Mouse (Mus musculus): ENCODE measurements around the gene Dand5. TPM values are rescaled to one million over a fixed set of nuclear protein-coding genes. Genes with fewer than 3 reads are reported as not detected.
"Not testable (repeated sequence)": the region's sequence is repeated elsewhere in the genome, so short reads cannot be mapped to it uniquely, and the experiment has no call there.

The Dand5 gene
- polyA plus RNA-seq, 1 experiment from 2014 or later = 15.1 TPM

DNA sequence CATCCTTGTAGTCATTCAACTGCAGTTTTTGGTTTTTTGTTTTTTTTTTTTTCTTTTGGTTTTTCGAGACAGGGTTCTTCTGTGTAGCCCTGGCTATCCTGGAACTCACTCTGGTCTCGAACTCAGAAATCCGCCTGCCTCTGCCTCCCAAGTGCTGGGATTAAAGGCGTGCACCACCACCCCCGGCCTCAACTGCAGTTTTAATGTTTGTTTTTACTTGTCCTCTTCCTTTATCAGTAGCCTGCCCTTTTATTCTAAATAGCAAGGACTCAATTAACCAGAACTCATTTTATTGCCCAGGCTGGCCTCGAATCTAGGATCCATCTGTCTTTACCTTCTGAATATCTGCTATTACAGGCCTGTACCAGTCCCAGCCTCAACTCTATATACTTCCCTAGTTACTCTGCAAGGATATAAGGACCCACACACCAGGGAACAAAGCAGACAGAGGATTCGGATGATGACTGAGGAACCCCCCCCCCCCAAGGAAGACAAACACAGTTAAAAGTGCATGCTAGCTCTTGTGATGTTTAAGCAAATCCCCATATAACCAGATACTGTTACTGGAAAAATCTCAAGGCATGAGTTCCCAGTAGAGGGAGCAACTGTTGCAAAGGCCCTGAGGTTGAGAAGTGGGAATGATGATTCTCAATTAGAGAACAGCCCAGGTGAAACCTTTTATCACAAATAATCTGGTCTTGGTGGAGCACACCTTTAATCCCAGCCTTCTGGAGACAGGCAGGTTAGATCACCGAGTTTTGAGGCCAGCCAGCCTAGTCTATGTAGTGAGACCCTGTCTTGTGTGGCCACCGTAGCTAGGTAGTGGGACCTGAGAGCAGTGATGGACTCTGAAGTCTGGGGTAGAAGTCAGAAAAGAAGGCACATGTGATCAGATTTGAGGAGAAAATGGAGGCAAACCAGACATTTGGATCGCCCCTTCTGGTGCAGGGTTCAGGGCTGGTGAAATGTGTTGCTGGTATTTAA, 10.4 kb upstream of the Dand5 start:
- no peaks in the 10 kb centered on the region for H3K27me3 ChIP-seq
- WGBS = 66% methylated on average over 10 of the region's 10 CpGs

DNA sequence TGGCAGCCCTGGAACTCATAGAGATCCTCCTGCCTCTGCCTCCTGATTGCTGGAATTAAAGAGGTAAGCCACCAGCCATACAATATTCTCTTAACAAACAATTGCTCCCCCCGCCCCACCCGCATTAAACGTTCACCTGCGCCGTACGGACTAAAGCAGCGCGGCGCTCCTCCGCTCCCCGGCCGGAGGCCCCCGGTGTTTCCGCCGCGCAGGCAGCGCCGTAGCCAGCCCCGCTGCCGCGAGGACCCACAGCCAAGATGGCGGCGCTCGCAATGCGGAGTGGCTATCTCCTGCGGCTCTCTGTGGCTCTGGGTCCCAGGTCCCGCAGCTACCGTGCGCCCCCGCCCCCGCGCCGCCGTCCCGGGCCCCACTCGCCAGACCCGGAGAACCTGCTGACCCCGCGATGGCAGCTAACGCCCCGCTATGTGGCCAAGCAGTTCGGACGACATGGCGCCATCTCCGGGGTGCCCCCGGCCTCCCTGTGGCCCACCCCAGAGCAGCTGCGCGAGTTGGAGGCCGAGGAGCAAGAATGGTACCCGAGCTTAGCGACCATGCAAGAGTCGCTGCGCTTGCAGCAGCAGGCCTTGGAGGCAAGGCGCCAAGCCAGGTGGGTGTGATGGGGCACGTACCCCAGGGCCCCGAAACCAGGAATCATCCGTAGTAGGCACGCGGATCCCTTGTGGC, 9.6 kb upstream of the Dand5 start:
- H3K36me3 ChIP-seq = peaks cover 33% of the 10 kb centered on the region
- H3K9ac ChIP-seq = peak overlapping the region; percentile 79
- under 1% methylated on average over 53 of the region's 59 CpGs for whole genome bisulfite sequencing
- H3K4me2 ChIP-seq = peak overlapping the region; percentile 65
- peak overlapping the region; percentile 73 for H3K4me3 ChIP-seq
- peak overlapping the region; percentile 91 for H3K27ac ChIP-seq (replicated peaks)
- no peaks in the 10 kb centered on the region for H3K27me3 ChIP-seq
- ATAC-seq (ENCODE audit: low FRiP score, low read depth) = peak; percentile 79
- H3K9me3 ChIP-seq = no peaks in the 10 kb centered on the region
- H3K4me1 ChIP-seq (replicated peaks) = peaks cover 30% of the 10 kb centered on the region

More for the DNA sequence above, 10.4 kb upstream of the Dand5 start:
- no peak for ATAC-seq (ENCODE audit: low FRiP score, low read depth)
- Histone ChIP-seq H3K4me2 (peak overlapping the region; percentile 65), H3K9ac (peak overlapping the region; percentile 79), H3K4me3 (peak overlapping the region; percentile 73), H3K9me3 (no peaks in the 10 kb centered on the region), H3K36me3 (peaks cover 42% of the 10 kb centered on the region), H3K4me1 (replicated peaks) (peaks cover 32% of the 10 kb centered on the region), H3K27ac (replicated peaks) (peak overlapping the region; percentile 91)

DNA sequence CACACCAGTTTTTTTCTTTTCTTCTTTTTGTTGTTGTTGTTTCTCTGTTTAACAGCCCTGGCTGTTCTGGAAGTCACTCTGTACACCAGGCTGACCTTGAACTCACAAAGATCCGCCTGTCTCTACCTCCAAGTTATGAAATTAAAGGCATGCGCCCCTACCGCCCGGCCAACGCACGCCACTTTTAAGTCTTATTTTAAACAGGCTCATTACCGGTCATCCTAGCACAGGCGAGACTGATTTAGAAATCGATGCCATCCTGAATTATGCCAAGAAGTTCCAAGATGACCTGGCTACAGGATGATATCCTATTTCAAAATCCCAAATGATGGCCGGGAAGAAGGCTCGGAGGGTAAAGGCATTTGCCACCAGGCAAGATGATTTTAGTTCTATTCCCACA, 8.9 kb upstream of the Dand5 start, which contains the start of gene Gadd45gip1:
Gene Gadd45gip1 (plus strand): TSS at position 33 of the 400 bp plus-strand sequence.
- Histone ChIP-seq H3K27ac (replicated peaks) (peak within 1 kb of the TSS; percentile 91), H3K36me3 (peaks cover 26% of the 10 kb centered on the region), H3K27me3 (no peaks in the 10 kb centered on the region), H3K4me1 (replicated peaks) (peaks cover 29% of the 10 kb centered on the region), H3K9ac (peak within 1 kb of the TSS; percentile 79), H3K4me2 (peak within 1 kb of the TSS; percentile 65), H3K9me3 (no peaks in the 10 kb centered on the region), H3K4me3 (peak within 1 kb of the TSS; percentile 73)
- 82% methylated on average over 11 of the region's 11 CpGs for WGBS
- ATAC-seq (ENCODE audit: low FRiP score, low read depth) = no peak

DNA sequence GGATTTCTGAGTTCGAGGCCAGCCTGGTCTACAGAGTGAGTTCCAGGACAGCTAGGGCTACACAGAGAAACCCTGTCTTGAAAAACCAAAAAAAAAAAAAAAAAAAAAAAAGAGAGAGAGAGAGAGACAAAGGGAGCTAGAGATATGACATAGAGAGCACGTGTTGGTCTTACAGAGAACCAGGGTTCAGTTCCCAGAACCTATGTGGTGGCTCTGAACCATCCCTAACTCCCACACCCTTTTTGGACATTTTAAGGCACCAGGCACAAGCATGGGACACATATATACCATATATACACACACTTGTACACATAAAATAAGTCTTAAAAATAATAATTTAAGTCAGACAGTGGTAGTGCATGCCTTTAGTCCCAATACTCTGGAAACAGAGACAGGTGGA, 3.9 kb upstream of the Dand5 start:
- H3K27ac ChIP-seq (replicated peaks); H3K9me3 ChIP-seq; H3K36me3 ChIP-seq; H3K4me3 ChIP-seq; H3K4me2 ChIP-seq; H3K27me3 ChIP-seq; ATAC-seq (ENCODE audit: low FRiP score, low read depth); H3K9ac ChIP-seq: not testable (repeated sequence)
- H3K4me1 ChIP-seq (replicated peaks) = peaks cover 16% of the 10 kb centered on the region
- 69% methylated on average over 2 of the region's 2 CpGs for WGBS

DNA sequence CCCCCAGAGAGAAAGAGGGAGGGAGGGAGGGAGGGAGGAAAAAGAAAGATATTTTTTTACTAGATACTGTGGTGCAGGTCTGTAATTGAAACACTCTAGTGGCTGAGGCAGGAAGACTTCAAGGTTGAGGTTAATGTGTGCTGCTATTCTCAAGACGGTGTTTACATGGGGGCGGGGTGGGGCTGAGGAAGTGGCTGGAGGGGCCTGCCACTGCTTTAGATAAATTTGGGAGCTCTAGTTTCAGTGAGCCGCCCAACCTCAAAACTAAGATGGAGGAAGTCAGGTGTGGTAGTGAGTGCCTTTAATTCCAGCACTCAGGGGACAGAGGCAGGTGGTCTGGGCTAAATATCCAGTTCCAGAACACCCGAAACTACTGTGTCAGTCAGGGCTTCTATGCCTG, 3.0 kb upstream of the Dand5 start:
- Histone ChIP-seq H3K27me3 (no peaks in the 10 kb centered on the region), H3K27ac (replicated peaks) (no peak overlapping the region), H3K9me3 (no peaks in the 10 kb centered on the region), H3K9ac (no peak overlapping the region), H3K4me3 (no peak overlapping the region), H3K4me2 (no peak overlapping the region), H3K36me3 (no peaks in the 10 kb centered on the region), H3K4me1 (replicated peaks) (peaks cover 14% of the 10 kb centered on the region)
- ATAC-seq (ENCODE audit: low FRiP score, low read depth) = no peak
- 73% methylated on average over 4 of the region's 4 CpGs for WGBS

DNA sequence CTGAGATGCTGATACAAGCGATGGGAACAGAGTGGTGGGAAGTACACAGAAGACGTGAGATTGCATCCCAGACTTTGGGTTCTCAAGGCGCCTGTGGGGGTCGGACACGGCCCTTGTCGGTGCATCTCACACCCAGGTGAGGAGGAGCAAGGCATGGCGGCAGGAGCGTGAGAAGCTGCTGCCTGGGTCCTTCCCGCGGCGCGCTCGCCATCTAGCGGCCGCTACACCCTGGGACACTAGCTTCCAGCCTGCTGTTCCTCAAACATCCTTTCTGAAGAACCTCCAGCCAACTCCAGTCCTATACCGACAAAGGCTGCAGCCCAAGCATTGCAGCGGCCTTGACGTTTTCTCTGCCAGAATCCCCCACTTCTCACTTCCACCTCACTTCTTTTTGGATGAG, 1.0 kb upstream of the Dand5 start:
- Histone ChIP-seq H3K4me3 (peak overlapping the region; percentile 33), H3K4me2 (peak overlapping the region; percentile 60), H3K27me3 (no peaks in the 10 kb centered on the region), H3K9ac (peak overlapping the region; percentile 36; the same call in 1 of the 2 replicates), H3K27ac (replicated peaks) (0 out of 2 replicates have a peak overlapping the region, but pooled peaks have one; percentile 53), H3K4me1 (replicated peaks) (peaks cover 10% of the 10 kb centered on the region), H3K36me3 (no peaks in the 10 kb centered on the region), H3K9me3 (no peaks in the 10 kb centered on the region)
- 1% methylated on average over 18 of the region's 18 CpGs for WGBS
- ATAC-seq (ENCODE audit: low FRiP score, low read depth) = peak; percentile 87

DNA sequence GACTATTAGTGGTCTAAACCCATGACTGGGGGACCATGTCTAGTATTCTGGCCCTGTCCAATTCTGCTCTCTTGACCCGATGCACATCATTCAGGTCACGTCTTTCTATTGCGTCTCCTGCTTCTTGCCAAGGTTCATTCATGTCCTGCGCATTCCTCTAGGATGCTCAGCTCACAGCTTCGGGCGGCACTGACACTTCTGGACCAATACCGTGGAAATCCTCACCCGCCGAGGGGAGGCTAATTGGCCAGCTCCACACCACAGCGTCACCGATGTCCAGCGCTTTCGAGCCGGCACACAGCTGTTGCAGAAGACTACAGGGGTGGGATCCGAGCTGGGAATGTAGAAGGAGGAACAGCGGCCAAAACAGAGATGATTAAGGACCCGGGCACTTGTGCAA, 6.5 kb downstream of the Dand5 start:
- Histone ChIP-seq H3K9me3 (no peaks in the 10 kb centered on the region), H3K27me3 (no peaks in the 10 kb centered on the region), H3K4me3 (no peak overlapping the region), H3K4me2 (no peak overlapping the region), H3K9ac (no peak overlapping the region), H3K27ac (replicated peaks) (no peak overlapping the region), H3K36me3 (no peaks in the 10 kb centered on the region), H3K4me1 (replicated peaks) (peaks cover 24% of the 10 kb centered on the region)
- no peak for ATAC-seq (ENCODE audit: low FRiP score, low read depth)
- WGBS = 72% methylated on average over 17 of the region's 17 CpGs

DNA sequence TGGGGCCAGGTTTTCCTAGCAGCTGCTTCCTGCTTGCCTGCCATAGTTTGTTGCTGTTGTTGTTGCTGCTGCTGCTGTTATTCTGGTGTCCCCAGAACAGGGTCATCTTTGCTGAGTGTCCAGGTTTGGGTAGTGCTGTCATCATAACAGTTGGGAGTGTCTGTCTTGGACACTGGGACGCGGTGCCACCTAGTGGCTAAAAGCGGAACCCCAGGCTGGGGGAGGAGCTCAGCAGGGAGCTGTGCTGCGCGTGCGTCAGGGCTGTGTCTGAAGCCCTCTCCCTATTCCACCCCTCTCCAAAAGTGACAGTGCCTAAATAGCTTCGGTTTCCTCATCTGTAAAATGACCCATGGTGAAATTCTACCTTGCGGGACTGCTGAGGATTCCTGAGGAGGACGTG, 7.1 kb downstream of the Dand5 start:
- H3K9ac ChIP-seq = no peak overlapping the region
- peak overlapping the region; percentile 79 for H3K27ac ChIP-seq (replicated peaks)
- no peaks in the 10 kb centered on the region for H3K9me3 ChIP-seq
- H3K4me3 ChIP-seq = no peak overlapping the region
- H3K36me3 ChIP-seq = no peaks in the 10 kb centered on the region
- peak; percentile 44 for ATAC-seq (ENCODE audit: low FRiP score, low read depth)
- H3K4me1 ChIP-seq (replicated peaks) = peaks cover 29% of the 10 kb centered on the region
- WGBS = 16% methylated on average over 9 of the region's 9 CpGs
- H3K27me3 ChIP-seq = no peaks in the 10 kb centered on the region
- no peak overlapping the region for H3K4me2 ChIP-seq

DNA sequence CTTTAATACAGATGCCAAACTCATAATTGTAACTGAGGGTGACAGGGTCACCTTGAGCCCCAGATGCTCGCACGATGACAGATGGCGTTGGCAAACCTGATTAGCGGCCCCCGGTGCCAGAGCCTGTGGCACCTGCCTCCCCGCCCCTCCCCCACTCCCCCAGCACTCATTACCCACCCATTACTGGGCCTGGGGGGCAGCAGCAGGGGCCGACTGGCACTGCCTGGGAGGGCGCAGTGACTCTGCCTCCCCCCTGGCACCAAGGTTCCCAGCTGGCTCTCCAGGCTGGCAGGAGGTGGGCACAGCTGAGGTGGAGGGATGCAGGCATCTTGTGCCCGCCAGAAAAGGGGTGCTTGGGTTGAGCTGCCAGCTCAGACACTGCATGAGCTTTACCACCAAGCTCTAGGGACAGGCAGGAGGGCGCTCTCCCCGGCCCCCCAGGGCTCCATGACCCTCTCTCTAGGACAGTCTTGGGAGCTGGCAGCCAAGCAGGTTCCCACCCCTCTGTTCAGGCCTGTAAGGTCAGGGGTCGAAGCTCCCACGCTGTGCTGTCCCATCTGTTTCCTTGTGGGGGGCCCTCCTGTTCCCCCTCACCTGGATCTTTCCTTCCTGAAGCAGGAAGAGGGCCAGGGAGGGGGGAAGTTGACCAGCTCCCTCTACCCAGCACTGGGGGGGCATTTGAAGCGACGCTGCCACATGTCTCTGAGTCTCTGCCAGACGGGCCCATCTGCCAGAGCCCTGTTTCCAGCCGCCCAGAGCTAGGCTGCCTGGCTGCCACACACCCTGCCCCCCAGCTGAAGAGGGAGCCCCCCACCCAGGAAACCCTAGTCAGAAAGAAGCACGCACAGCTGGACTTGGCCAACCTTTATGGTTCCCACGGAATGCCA, 7.8 kb downstream of the Dand5 start:
- H3K9ac ChIP-seq = no peak overlapping the region
- no peak overlapping the region for H3K4me3 ChIP-seq
- 21% methylated on average over 19 of the region's 19 CpGs for WGBS
- no peaks in the 10 kb centered on the region for H3K36me3 ChIP-seq
- H3K4me2 ChIP-seq = 0 out of 2 replicates have a peak overlapping the region, but pooled peaks have one; percentile 7
- no peaks in the 10 kb centered on the region for H3K9me3 ChIP-seq
- peaks cover 32% of the 10 kb centered on the region for H3K4me1 ChIP-seq (replicated peaks)
- peak; percentile 27 for ATAC-seq (ENCODE audit: low FRiP score, low read depth)
- H3K27ac ChIP-seq (replicated peaks) = peak overlapping the region; percentile 79
- H3K27me3 ChIP-seq = no peaks in the 10 kb centered on the region

DNA sequence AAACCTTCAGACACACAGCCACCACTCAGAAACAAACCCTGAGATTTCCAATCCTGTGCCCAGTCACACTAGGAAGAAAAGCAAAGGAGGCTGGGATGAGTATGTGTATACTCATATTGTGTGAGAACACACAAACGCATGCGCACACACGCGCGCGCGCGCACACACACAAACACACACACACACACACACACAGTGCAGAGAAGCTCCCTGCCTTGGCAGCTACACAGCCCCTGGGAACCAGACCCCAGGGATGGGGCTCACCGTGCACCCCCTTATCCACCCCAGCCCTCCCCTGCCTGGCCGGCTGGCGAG, 8.4 kb downstream of the Dand5 start:
- no peak overlapping the region for H3K4me3 ChIP-seq
- ATAC-seq (ENCODE audit: low FRiP score, low read depth) = peak; percentile 39
- 56% methylated on average over 11 of the region's 11 CpGs for WGBS
- no peak overlapping the region for H3K9ac ChIP-seq
- peak overlapping the region; percentile 79 for H3K27ac ChIP-seq (replicated peaks)
- peaks cover 38% of the 10 kb centered on the region for H3K4me1 ChIP-seq (replicated peaks)
- no peaks in the 10 kb centered on the region for H3K9me3 ChIP-seq
- H3K4me2 ChIP-seq = 0 out of 2 replicates have a peak overlapping the region, but pooled peaks have one; percentile 7
- 0 out of 2 replicates have a peak, but pooled peaks cover 3% of the 10 kb centered on the region for H3K27me3 ChIP-seq
- H3K36me3 ChIP-seq = no peaks in the 10 kb centered on the region

DNA sequence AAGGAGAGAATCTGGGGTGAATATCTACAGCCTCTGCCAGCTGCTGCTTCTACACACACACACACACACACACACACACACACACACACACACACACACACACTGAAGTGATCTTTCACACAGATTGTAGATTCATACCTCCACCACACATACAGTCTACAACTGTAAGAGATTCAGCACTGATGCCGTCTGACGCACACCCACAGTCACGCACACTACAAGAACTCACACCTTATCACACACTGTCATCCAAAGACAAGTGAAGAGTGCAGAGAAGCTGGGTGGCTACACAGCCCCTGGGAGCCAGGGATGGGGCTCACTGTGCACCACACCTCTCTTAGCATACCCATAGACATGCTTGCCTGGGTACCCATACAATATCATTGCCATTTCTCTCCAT, 8.8 kb downstream of the Dand5 start:
- no peak overlapping the region for H3K9ac ChIP-seq
- no peak for ATAC-seq (ENCODE audit: low FRiP score, low read depth)
- no peak overlapping the region for H3K4me2 ChIP-seq
- H3K4me3 ChIP-seq = no peak overlapping the region
- 0 out of 2 replicates have a peak, but pooled peaks cover 3% of the 10 kb centered on the region for H3K27me3 ChIP-seq
- WGBS = 76% methylated on average over 3 of the region's 3 CpGs
- H3K4me1 ChIP-seq (replicated peaks) = peaks cover 41% of the 10 kb centered on the region
- no peaks in the 10 kb centered on the region for H3K9me3 ChIP-seq
- peak overlapping the region; percentile 79 for H3K27ac ChIP-seq (replicated peaks)
- no peaks in the 10 kb centered on the region for H3K36me3 ChIP-seq
